Mouse (Mus musculus) myocyte (in vitro differentiated cells): ENCODE results near the gene Cnr1.

Source experiments
- CEBPB ChIP-seq: IDR thresholded peaks from 2 replicates; pipeline ENCODE4 v1.6.1; 2011; ENCODE audit warnings: mild to moderate bottlenecking, moderate library complexity; ENCODE audit not compliant: poor library complexity, insufficient read depth, severe bottlenecking
- E2F4 ChIP-seq: IDR thresholded peaks from one replicate; pipeline ENCODE4 v1.6.1; 2011; ENCODE audit warnings: mild to moderate bottlenecking, control low read depth, moderate library complexity; ENCODE audit not compliant: insufficient read depth
- MAX ChIP-seq: IDR thresholded peaks from one replicate; pipeline ENCODE4 v1.6.1; 2011; ENCODE audit warnings: low read depth, mild to moderate bottlenecking, control low read depth
- MYOD1 ChIP-seq, 3 experiments: IDR thresholded peaks; one replicate each; pipeline ENCODE4 v1.6.1; 2011; ENCODE audit warnings: control low read depth in 2 of 3, low read depth in 2 of 3, mild to moderate bottlenecking in 2 of 3, moderate library complexity in 1 of 3; ENCODE audit not compliant: insufficient read length in 2 of 3, control insufficient read depth in 1 of 3
- MYOG ChIP-seq, 3 experiments: IDR thresholded peaks; one replicate each; pipeline ENCODE4 v1.6.1; 2011; ENCODE audit warnings: control low read depth in 2 of 3, low read depth in 2 of 3, mild to moderate bottlenecking in 2 of 3; ENCODE audit not compliant: insufficient read length in 2 of 3, control insufficient read depth in 1 of 3, insufficient read depth in 1 of 3
- POLR2A ChIP-seq: IDR thresholded peaks from one replicate; pipeline ENCODE4 v1.6.1; 2011; ENCODE audit warnings: low read depth, mild to moderate bottlenecking, control low read depth, moderate library complexity; ENCODE audit not compliant: insufficient read length
- POLR2AphosphoS2 ChIP-seq: IDR thresholded peaks from one replicate; pipeline ENCODE4 v1.6.1; 2011; ENCODE audit warnings: low read depth, control low read depth; ENCODE audit not compliant: insufficient read length
- TCF12 ChIP-seq: IDR thresholded peaks from one replicate; pipeline ENCODE4 v1.6.1; 2011; ENCODE audit warnings: mild to moderate bottlenecking, control low read depth; ENCODE audit not compliant: poor library complexity, insufficient read depth, severe bottlenecking
- TCF3 ChIP-seq: IDR thresholded peaks from one replicate; pipeline ENCODE4 v1.6.1; 2011; ENCODE audit warnings: low read depth, control low read depth; ENCODE audit not compliant: insufficient read length
- USF1 ChIP-seq: IDR thresholded peaks from one replicate; pipeline ENCODE4 v1.6.1; 2011; ENCODE audit warnings: low read depth, mild to moderate bottlenecking, control low read depth, moderate library complexity

DNA sequence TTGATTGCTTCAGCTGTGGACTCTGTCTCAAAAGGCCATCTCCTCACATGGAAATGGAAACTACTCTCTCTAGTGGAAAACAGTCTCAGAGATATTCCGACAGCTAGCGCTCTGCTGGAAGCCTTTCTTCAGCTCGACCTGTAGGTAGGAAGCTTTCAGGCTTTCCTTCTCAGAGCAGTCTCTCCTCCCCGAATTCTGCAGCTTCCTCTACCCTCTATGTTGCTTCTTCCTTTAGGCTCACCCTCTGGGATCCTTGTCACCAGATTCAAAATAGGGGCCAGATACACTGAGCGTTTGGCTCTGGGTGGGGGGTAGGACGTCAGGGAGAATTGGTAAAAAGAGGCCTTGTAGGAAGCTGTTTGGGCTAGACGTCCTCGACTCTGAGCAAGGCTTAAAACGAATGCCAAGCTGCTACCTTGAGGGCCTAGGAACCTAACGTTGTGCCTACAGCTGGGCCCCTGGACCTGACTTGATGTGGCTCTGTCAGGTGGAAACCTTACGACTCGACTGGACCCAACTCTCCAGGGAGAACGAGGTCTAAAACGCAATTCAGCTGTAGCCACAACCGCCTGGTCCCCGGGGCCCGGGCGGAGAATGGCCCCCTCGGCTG is 1.1 kb upstream of the Cnr1 start:
- no peak for TF ChIP-seq POLR2A
- no peak for TF ChIP-seq CEBPB
- TF ChIP-seq POLR2AphosphoS2, result no peak
- no peak for TF ChIP-seq E2F4
- no peak for TF ChIP-seq TCF3
- TF ChIP-seq USF1, result no peak
- TF ChIP-seq MYOD1 (IDR thresholded peaks at IDR 0.05; ENCODE audit: control insufficient read depth in 1 of 3, insufficient read length in 2 of 3, low read depth in 2 of 3), result no peak
- TF ChIP-seq MAX, result no peak
- no peak for TF ChIP-seq MYOG (IDR thresholded peaks at IDR 0.05; ENCODE audit: control insufficient read depth in 1 of 3, insufficient read depth in 1 of 3, insufficient read length in 2 of 3, low read depth in 2 of 3)
- TF ChIP-seq TCF12, result no peak
